Mouse (Mus musculus): ENCODE results near the gene Rasal1. TPM values are rescaled to one million over a fixed set of nuclear protein-coding genes. Genes with fewer than 3 reads are reported as not detected.

Rasal1 gene
- polyA plus RNA-seq, 1 experiment from 2014 or later = 0.15 TPM

DNA sequence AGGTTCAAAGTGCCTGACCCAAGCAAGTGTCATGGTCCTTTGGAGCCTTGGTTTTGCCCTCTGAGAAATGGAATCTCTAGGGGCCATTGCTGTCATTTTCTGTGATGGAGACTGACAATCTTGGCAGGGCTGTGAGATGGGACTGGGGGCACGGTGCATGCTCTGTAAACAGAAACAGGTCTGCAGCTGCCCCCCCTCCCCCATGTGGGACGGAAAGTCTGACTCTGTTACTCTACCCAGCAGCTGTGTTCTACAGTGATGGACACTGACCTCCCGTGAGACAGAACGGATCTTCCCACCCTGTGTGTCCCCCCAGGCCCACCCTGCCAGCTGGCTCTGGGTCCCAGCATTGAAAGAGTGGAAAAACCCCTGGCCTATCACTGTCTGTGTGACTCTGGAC is 41.8 kb downstream of the Rasal1 start:
- ATAC-seq (ENCODE audit: low read depth) = no peak
- Histone ChIP-seq H3K27ac (ENCODE audit: low read length) (no peak overlapping the region), H3K4me3 (ENCODE audit: low read depth, low read length) (no peak overlapping the region), H3K9ac (ENCODE audit: low read depth, low read length) (no peak overlapping the region), H3K36me3 (ENCODE audit: control insufficient read depth, insufficient read depth) (no peaks in the 10 kb centered on the region), H3K9me3 (replicated peaks; ENCODE audit: control insufficient read depth, low read length) (no peaks in the 10 kb centered on the region), H3K4me2 (ENCODE audit: low read depth, low read length) (no peak overlapping the region), H3K27me3 (ENCODE audit: control insufficient read depth, insufficient read depth, low read depth, low read length) (peaks cover 29% of the 10 kb centered on the region), H3K4me1 (ENCODE audit: control insufficient read depth, low read depth, low read length) (no peaks in the 10 kb centered on the region)
- 49% methylated on average over 4 of the region's 4 CpGs for WGBS (ENCODE audit: insufficient replicate concordance)

DNA sequence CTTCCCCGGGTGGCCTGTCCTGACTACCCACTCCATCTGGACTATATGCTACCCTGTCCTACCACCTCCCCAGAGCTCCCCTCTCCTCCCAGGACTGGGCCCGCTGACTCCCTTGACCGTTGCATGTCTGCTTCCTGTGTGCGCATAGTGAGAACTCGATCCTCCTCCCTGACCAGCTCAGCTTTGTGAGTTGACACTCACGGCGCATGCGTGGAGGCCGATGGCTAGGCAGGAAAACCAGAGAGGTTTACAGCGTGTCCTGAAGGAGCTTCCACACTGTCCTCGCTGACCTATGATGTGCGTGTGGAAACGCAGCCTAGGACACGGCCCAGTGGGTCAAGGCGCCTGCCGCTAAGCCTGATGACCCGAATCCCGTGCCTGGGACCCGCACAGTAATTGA is 43.4 kb downstream of the Rasal1 start:
- H3K27ac ChIP-seq (ENCODE audit: low read length) = no peak overlapping the region
- H3K4me2 ChIP-seq (ENCODE audit: low read depth, low read length) = no peak overlapping the region
- H3K9ac ChIP-seq (ENCODE audit: low read depth, low read length) = no peak overlapping the region
- H3K36me3 ChIP-seq (ENCODE audit: control insufficient read depth, insufficient read depth) = no peaks in the 10 kb centered on the region
- 63% methylated on average over 19 of the region's 19 CpGs for WGBS (ENCODE audit: insufficient replicate concordance)
- no peak for ATAC-seq (ENCODE audit: low read depth)
- H3K4me3 ChIP-seq (ENCODE audit: low read depth, low read length) = no peak overlapping the region
- peaks cover 38% of the 10 kb centered on the region for H3K27me3 ChIP-seq (ENCODE audit: control insufficient read depth, insufficient read depth, low read depth, low read length)
- no peaks in the 10 kb centered on the region for H3K4me1 ChIP-seq (ENCODE audit: control insufficient read depth, low read depth, low read length)
- no peaks in the 10 kb centered on the region for H3K9me3 ChIP-seq (replicated peaks; ENCODE audit: control insufficient read depth, low read length)

DNA sequence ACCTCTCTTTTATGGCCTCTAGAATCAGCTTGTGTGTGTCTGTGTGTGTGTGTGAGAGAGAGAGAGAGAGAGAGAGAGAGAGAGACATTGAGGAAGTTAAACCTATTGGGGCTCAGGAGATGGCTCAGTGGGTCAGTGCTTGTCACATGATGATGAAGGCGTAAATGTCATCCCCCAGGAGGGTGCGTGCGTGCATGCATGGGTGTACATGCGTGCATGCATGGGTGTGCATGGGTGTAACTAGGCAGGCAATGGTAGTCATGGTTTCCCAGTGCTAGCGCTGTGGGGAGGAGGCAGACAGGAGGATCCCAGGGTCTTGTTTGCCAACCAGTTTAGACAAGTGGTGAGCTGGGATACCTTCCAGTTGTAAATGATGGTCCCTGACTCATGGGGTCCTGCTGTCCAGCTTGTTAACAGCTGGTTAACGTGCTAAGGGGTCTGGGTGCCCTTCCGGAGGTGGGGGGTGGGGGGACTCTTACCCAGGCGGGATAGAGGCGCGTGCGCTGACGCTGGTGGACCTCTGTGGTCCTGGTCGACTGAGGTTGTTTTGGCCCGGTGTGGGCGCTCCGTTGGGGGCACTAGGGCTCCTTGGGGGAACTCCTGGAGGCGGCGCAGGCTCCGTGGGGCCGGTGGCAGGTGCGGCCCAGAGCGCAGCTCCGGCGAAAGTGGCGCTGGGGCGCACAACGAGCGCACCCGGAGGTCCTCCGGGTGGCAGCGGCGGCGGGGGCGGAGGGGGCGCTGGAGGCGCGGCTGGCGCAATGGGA is 45.5 kb downstream of the Rasal1 start:
- H3K4me2 ChIP-seq (ENCODE audit: low read depth, low read length) = no peak overlapping the region
- no peaks in the 10 kb centered on the region for H3K4me1 ChIP-seq (ENCODE audit: control insufficient read depth, low read depth, low read length)
- H3K9me3 ChIP-seq (replicated peaks; ENCODE audit: control insufficient read depth, low read length) = no peaks in the 10 kb centered on the region
- no peaks in the 10 kb centered on the region for H3K36me3 ChIP-seq (ENCODE audit: control insufficient read depth, insufficient read depth)
- no peak overlapping the region for H3K27ac ChIP-seq (ENCODE audit: low read length)
- WGBS (ENCODE audit: insufficient replicate concordance) = 7% methylated on average over 38 of the region's 38 CpGs
- H3K9ac ChIP-seq (ENCODE audit: low read depth, low read length) = no peak overlapping the region
- ATAC-seq (ENCODE audit: low read depth) = no peak
- no peak overlapping the region for H3K4me3 ChIP-seq (ENCODE audit: low read depth, low read length)
- peaks cover 38% of the 10 kb centered on the region for H3K27me3 ChIP-seq (ENCODE audit: control insufficient read depth, insufficient read depth, low read depth, low read length)

DNA sequence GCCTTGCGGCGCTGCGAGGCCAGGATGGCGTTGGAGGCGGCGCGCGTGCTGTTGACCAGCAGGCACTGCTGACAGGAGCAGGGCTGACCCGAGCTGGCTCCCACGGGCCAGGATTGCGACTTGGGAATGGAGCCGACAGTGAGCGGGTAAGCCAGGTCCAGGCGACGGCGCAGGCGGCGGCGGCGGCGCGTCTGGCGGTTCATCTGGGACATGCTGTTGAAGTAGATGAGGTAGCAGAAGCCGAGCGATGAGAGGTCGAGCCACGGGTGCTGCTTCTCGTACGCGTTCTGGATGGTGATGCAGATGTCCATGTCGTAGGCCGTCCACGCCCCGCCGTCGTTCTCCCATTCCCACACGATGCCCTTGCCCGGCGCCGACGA is 46.1 kb downstream of the Rasal1 start:
- Histone ChIP-seq H3K27ac (ENCODE audit: low read length) (no peak overlapping the region), H3K4me1 (ENCODE audit: control insufficient read depth, low read depth, low read length) (no peaks in the 10 kb centered on the region), H3K4me3 (ENCODE audit: low read depth, low read length) (no peak overlapping the region), H3K27me3 (ENCODE audit: control insufficient read depth, insufficient read depth, low read depth, low read length) (peaks cover 38% of the 10 kb centered on the region), H3K4me2 (ENCODE audit: low read depth, low read length) (no peak overlapping the region), H3K9me3 (replicated peaks; ENCODE audit: control insufficient read depth, low read length) (no peaks in the 10 kb centered on the region), H3K36me3 (ENCODE audit: control insufficient read depth, insufficient read depth) (no peaks in the 10 kb centered on the region), H3K9ac (ENCODE audit: low read depth, low read length) (no peak overlapping the region)
- WGBS (ENCODE audit: insufficient replicate concordance) = 6% methylated on average over 41 of the region's 41 CpGs
- no peak for ATAC-seq (ENCODE audit: low read depth)

DNA sequence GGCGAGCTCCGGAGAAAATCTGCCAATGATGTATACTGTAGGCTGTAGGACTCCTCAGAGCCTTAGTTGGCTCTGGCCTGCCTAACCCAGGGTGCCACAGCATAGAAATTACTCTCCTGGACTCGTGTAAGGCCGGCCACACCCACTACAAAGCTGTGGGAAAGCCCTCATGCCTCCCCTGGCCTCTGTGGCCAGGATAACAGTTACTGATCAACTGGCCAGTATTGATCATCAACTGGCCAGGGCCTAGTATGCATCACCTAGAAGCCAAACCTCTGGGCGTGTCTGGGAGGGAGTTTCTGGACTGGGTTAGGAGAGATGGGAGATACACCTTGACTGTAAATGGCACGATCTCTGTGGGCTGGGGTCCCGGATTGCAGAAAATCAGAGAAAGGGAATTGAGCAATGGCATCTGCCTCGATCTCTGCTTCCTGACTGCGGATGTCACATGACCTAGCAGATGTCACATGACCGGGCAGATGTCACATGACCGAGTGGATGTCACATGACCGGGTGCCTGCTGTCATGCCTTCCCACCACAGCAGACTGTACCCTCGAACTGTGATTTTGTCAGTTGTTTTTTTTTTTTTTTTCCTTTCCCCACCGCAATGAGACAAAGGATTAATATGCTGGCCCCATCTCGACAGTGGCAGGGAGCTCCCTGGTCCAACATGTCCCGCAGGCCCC is 47.6 kb downstream of the Rasal1 start:
- H3K4me3 ChIP-seq (ENCODE audit: low read depth, low read length) = no peak overlapping the region
- H3K9ac ChIP-seq (ENCODE audit: low read depth, low read length) = no peak overlapping the region
- peak; percentile 53 for ATAC-seq (ENCODE audit: low read depth)
- WGBS (ENCODE audit: insufficient replicate concordance) = 46% methylated on average over 16 of the region's 16 CpGs
- no peak overlapping the region for H3K27ac ChIP-seq (ENCODE audit: low read length)
- H3K4me1 ChIP-seq (ENCODE audit: control insufficient read depth, low read depth, low read length) = no peaks in the 10 kb centered on the region
- H3K36me3 ChIP-seq (ENCODE audit: control insufficient read depth, insufficient read depth) = no peaks in the 10 kb centered on the region
- no peak overlapping the region for H3K4me2 ChIP-seq (ENCODE audit: low read depth, low read length)
- no peaks in the 10 kb centered on the region for H3K9me3 ChIP-seq (replicated peaks; ENCODE audit: control insufficient read depth, low read length)
- H3K27me3 ChIP-seq (ENCODE audit: control insufficient read depth, insufficient read depth, low read depth, low read length) = peaks cover 38% of the 10 kb centered on the region

DNA sequence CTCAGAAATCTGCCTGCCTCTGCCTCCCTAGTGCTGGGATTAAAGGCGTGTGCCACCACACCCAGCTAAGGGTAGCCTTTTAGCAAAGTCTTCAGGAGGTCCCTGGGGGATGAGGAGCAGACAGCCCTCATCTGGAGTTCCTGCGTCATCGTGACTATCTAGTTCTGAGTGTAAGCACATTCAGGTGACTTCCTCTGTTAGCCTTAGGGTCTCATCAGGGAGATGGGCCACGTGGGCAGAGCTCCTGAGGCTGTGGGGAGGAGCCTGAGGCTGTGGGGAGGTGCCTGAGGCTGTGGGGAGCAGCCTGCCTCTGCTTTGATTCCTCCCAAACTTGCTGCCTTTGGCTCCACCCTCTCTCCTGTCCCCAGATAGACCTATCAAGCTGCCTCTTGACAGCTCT is 48.3 kb downstream of the Rasal1 start:
- Histone ChIP-seq H3K4me2 (ENCODE audit: low read depth, low read length) (no peak overlapping the region), H3K4me3 (ENCODE audit: low read depth, low read length) (no peak overlapping the region), H3K4me1 (ENCODE audit: control insufficient read depth, low read depth, low read length) (no peaks in the 10 kb centered on the region), H3K36me3 (ENCODE audit: control insufficient read depth, insufficient read depth) (no peaks in the 10 kb centered on the region), H3K9me3 (replicated peaks; ENCODE audit: control insufficient read depth, low read length) (no peaks in the 10 kb centered on the region), H3K9ac (ENCODE audit: low read depth, low read length) (no peak overlapping the region), H3K27ac (ENCODE audit: low read length) (no peak overlapping the region), H3K27me3 (ENCODE audit: control insufficient read depth, insufficient read depth, low read depth, low read length) (peaks cover 38% of the 10 kb centered on the region)
- WGBS (ENCODE audit: insufficient replicate concordance) = 36% methylated on average over 4 of the region's 4 CpGs
- no peak for ATAC-seq (ENCODE audit: low read depth)

DNA sequence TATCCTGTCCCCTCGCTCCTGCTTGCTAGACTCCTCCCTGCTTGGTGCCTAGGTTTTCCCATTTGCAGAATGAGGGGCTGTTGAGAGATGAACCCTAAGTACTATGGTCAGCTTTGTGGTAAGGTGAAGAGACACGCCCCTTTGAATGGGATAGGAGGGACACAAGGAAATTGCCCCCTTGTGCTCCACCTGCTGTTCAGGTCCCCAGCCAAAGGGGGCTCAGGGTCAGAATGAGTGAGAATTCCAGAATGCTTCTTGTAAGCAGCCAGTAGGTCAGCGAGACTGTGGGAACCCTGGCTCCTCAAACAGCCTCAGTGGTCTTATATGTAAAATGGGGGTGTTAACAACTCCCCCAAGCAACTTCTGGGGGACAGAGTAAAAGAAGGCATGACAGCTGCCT is 49.6 kb downstream of the Rasal1 start:
- H3K27me3 ChIP-seq (ENCODE audit: control insufficient read depth, insufficient read depth, low read depth, low read length) = peaks cover 31% of the 10 kb centered on the region
- WGBS (ENCODE audit: insufficient replicate concordance) = 40% methylated on average over 3 of the region's 3 CpGs

DNA sequence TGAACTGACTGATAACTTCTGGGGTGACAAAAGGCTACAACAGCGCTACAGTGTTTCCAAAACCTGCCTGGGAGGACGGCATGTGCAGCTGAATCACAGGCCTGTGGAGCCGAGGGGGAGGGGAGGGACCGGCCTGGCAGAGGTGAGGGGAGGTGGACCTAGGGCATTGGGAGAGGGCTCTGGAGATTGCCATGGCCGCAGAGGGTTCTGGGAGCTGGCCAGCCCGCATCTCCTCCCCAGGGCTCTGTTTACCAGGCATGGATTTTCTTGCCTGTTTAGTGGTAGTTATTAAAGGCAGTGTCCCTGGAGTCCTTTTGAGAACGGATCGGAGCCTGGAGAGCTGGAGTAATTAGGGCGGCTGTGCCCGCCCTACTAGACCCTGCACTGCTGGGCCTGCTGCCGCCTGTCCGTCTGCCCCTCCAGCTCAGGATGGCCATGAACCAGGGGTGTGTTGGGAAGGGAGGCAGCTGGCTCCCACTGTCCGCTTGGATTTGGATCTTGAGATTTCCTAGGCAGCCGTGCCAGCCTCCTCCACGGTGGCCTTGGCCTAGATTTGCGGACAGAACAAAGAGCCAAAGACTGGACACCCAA is 50.3 kb downstream of the Rasal1 start:
- no peaks in the 10 kb centered on the region for H3K36me3 ChIP-seq (ENCODE audit: control insufficient read depth, insufficient read depth)
- no peak overlapping the region for H3K4me2 ChIP-seq (ENCODE audit: low read depth, low read length)
- H3K9me3 ChIP-seq (replicated peaks; ENCODE audit: control insufficient read depth, low read length) = no peaks in the 10 kb centered on the region
- no peak for ATAC-seq (ENCODE audit: low read depth)
- no peak overlapping the region for H3K4me3 ChIP-seq (ENCODE audit: low read depth, low read length)
- no peak overlapping the region for H3K9ac ChIP-seq (ENCODE audit: low read depth, low read length)
- 51% methylated on average over 16 of the region's 16 CpGs for WGBS (ENCODE audit: insufficient replicate concordance)
- H3K27me3 ChIP-seq (ENCODE audit: control insufficient read depth, insufficient read depth, low read depth, low read length) = peaks cover 25% of the 10 kb centered on the region
- no peak overlapping the region for H3K27ac ChIP-seq (ENCODE audit: low read length)
- H3K4me1 ChIP-seq (ENCODE audit: control insufficient read depth, low read depth, low read length) = no peaks in the 10 kb centered on the region

More for the DNA sequence above, 49.6 kb downstream of the Rasal1 start:
- no peaks in the 10 kb centered on the region for H3K9me3 ChIP-seq (replicated peaks; ENCODE audit: control insufficient read depth, low read length)
- no peak overlapping the region for H3K4me3 ChIP-seq (ENCODE audit: low read depth, low read length)
- no peak overlapping the region for H3K27ac ChIP-seq (ENCODE audit: low read length)
- no peaks in the 10 kb centered on the region for H3K4me1 ChIP-seq (ENCODE audit: control insufficient read depth, low read depth, low read length)
- H3K36me3 ChIP-seq (ENCODE audit: control insufficient read depth, insufficient read depth) = no peaks in the 10 kb centered on the region
- ATAC-seq (ENCODE audit: low read depth) = no peak
- no peak overlapping the region for H3K9ac ChIP-seq (ENCODE audit: low read depth, low read length)
- no peak overlapping the region for H3K4me2 ChIP-seq (ENCODE audit: low read depth, low read length)
